Mouse (Mus musculus): ENCODE results near the gene Gdap2. TPM values are rescaled to one million over a fixed set of nuclear protein-coding genes. Genes with fewer than 3 reads are reported as not detected.

Gdap2 gene
- total RNA-seq, 2 experiments from 2014 or later = 5.8 to 5.9 TPM

DNA sequence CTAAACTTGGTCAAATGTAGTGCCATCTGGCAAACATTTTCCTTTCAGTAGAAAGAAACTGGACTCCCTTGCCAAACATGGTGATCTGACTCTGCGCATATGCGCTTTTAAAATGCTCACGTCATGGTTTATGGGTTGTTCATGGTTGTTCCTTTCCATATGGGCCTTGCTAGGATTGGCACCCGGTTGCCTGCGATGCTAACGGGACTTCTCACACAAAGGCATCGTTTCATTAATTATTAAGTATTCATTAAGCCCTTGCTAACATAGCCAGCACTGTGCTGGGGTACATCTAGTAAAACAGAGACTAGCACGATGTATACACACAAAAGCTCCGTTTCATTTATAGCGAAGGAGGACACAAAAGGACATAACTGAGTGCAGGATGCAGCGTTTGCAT is 27.7 kb downstream of the Gdap2 start:
- no peak for DNase-seq
- TF ChIP-seq CTCF (IDR thresholded peaks at IDR 0.05) = no peak
- Histone ChIP-seq H3K4me3 (no peak overlapping the region), H3K27ac (no peak overlapping the region)
- intact Hi-C loops (cut with DNase I) = loop anchor here (5.0 to 10.0 kb wide), 2 partner anchors 295 to 377 kb away; partner anchors contain the start of gene Tent5c

DNA sequence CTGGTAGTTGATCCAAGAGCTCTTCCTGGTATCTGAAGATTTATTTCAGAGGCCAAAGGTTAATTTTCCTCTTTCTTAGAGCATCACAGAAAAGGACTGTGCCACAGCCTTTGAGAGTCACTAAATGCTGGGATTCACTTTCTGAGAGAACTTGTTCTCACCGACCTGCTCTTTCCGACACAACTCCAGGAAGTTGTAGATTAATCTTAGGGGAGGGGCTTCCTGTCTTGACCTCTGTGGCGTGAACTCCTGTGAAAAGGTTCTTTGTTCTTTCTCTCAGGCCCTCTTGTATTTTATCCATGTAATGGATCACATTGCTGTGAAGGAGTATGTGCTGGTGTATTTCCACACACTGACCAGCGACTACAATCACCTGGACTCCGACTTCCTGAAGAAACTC is 32.0 kb downstream of the Gdap2 start:
- intact Hi-C loops (cut with DNase I) = no loop called here
- no peak for TF ChIP-seq CTCF (IDR thresholded peaks at IDR 0.05)
- H3K27ac ChIP-seq = peak overlapping the region; percentile 75
- no peak for DNase-seq
- no peak overlapping the region for H3K4me3 ChIP-seq

DNA sequence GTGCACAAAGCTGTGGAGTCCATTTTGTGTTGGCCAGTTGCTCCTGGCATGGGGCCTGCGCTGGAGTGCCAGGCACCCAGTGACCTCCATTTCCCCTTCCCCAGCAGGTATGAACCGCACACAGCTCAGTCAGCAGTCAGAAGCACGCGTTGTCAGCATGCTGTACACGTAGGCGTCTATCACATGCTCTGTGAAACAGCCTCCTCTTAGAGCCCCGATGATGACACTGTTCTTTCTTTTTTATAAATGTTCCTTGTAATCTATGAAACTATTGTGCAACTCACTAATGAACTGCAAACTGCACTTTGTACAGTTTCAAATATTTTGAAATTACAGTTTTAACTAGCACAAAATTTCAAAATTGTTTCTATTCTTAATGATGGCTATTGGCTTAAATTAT is 39.4 kb downstream of the Gdap2 start:
- H3K4me3 ChIP-seq = no peak overlapping the region
- intact Hi-C loops (cut with DNase I) = no loop called here
- no peak for TF ChIP-seq CTCF (IDR thresholded peaks at IDR 0.05)
- no peak overlapping the region for H3K27ac ChIP-seq
- DNase-seq = no peak

DNA sequence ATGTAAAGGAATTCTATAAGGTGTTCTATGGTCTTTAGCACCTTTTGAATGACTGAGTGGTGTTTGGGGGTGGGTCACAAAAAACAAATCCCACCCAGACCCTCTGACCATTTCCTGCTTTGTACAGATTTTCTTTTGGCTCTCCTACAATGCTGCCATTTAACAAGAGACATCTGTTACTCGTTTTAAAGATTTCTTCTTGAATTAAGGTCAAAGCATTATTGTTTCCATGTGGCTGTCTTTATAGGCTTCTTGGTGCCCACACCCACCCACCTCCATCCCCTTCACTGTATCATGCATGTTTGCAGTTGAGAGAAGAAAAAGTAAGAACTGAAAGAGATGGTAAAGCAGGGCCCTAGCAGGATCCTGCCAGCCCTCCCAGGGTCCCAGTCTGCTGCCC is 44.8 kb downstream of the Gdap2 start:
- intact Hi-C loops (cut with DNase I) = no loop called here
- no peak overlapping the region for H3K4me3 ChIP-seq
- no peak overlapping the region for H3K27ac ChIP-seq
- no peak for DNase-seq
- no peak for TF ChIP-seq CTCF (IDR thresholded peaks at IDR 0.05)

DNA sequence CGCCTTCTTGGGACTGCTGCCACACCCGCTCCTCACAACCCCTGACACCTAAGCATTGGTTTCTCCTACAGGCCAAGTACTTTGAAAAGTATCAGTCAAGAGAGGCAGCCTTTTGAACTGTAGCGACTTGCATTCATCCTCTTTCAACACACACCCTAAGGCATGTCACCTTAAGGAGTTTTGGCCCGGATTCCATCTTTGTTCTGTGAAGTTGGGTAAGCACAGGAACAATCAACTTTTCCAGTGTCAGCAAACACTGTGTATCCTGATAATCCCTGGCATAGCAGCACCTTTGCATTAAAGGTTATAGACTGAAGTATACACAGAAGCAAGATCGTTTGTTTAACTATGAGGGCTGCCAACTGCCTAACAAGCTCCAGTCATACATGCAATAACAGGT is 53.3 kb downstream of the Gdap2 start:
- no peak for DNase-seq
- no peak overlapping the region for H3K27ac ChIP-seq
- H3K4me3 ChIP-seq = no peak overlapping the region
- TF ChIP-seq CTCF (IDR thresholded peaks at IDR 0.05) = no peak
- intact Hi-C loops (cut with DNase I) = no loop called here

DNA sequence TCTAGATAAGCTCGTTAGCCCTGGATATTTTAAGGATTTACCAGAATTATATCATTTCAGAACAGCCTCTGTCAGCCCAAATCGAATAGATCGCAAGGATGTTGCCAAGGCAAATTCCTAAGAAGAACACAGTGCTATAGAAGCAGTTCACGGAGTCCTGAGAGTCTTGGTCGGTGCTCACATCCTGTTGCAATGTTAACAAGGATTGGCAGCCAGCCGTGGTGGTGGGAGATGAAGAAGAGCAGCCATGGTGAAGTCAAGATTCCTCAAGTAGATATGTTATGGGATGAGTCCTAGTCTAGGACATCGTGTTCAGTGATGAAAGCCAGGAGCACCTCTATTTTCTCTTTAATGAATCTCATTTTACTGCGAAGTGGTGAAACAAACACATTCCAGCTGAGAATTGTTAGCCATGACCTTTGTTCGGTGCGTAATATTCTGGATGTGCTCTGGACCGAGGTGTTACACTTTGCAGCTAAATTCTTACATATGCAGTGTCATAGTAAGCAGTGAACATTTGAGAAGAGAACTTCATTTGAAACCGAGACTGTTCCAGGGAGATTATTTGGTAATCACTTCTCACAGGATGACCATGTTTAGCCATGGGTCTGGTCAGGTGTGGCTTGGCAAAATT is 63.3 kb downstream of the Gdap2 start:
- intact Hi-C loops (cut with DNase I) = no loop called here
- no peak overlapping the region for H3K27ac ChIP-seq
- no peak for DNase-seq
- no peak for TF ChIP-seq CTCF (IDR thresholded peaks at IDR 0.05)
- no peak overlapping the region for H3K4me3 ChIP-seq

DNA sequence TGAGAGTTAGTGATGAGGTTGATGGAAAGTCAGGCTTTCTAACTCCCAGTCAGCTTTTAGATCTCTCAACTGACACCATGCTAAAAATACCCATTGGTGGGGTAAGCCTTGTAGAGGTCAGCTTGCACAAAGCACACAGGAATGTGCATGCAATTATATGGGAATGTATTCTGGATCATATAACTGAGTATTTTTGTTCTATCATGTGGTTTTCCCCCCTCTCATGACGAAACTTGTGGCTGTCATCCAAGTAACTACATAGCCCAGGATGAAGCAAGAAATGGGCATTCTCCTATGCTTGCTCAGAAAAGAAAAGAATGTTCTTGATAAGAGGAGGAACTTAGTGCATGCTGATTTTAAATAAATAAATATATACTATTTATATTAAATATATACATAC is 65.3 kb downstream of the Gdap2 start:
- intact Hi-C loops (cut with DNase I) = no loop called here
- H3K27ac ChIP-seq = no peak overlapping the region
- no peak overlapping the region for H3K4me3 ChIP-seq
- TF ChIP-seq CTCF (IDR thresholded peaks at IDR 0.05) = no peak
- no peak for DNase-seq

DNA sequence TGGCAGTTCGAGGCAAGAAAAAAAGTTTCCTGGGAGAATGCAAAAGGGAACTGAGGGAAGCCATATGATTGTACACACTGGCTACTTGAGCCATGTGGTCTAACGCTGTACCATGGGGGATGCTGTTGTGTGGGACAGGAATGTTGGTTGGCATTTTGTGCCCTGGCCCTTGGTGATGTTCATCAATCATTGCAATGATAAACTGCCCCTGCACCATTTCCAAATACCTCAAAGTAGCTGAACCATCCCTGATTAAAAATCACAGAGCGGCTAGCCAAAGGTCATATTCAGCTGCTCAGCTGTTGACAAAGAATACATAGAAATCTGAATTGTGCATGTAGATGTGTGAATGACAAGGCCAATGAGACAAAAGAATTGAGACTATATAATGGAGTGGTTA is 66.8 kb downstream of the Gdap2 start:
- intact Hi-C loops (cut with DNase I) = no loop called here
- no peak for TF ChIP-seq CTCF (IDR thresholded peaks at IDR 0.05)
- no peak for DNase-seq
- no peak overlapping the region for H3K4me3 ChIP-seq
- no peak overlapping the region for H3K27ac ChIP-seq

DNA sequence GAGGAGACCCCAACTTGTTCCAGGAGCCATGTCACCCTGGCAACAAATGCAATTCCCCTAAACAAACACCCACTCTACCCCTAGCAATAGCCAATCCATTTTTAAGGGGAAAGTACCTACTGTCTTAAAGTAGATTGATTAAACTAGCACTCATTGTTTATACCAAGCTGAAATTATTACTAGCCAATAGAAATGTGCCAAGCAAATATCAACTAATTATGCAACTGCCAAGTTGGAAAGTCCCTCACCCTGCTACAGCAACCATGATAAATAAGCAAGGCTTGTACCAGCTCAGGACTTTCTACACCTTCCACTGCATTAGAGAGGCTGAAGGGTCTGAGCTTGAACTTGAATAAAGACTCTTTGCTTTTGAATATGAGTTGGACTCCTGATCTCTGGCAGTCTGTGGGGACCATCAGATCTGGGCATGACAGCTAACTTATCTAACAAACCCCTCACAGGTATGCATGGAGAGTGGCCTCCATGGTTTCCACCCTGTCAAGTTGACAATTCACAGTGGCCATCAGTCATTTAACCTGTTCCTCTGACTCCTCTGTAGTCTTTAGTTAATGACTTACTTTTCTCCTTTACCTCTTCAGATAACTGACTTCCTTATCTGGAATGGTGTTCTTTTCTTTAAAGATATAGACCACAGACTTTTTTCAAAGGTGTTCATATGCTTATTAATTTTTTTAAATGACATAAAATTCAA is 74.7 kb downstream of the Gdap2 start:
- intact Hi-C loops (cut with DNase I) = no loop called here
- DNase-seq = no peak
- TF ChIP-seq CTCF (IDR thresholded peaks at IDR 0.05) = no peak
- Histone ChIP-seq H3K4me3 (no peak overlapping the region), H3K27ac (no peak overlapping the region)

DNA sequence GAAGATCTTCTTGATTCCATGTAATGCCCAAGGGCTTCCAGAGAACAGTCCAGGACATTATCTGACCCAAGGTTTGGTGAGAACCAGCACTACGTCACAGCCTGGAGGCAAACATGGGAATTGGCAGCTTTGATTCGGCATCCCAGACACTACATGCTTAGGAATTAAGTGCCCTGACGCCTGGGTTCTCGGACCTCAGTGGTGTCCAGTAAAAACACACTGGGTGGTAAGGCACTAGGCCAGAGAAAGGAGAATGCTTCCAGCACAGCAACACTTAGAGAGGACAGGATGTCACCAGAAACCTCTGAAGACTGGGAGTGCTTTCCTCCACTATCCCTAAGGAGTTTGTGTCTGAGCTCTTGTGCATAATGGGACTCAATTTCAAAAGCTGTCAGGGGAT is 80.0 kb downstream of the Gdap2 start:
- no peak for DNase-seq
- intact Hi-C loops (cut with DNase I) = no loop called here
- Histone ChIP-seq H3K4me3 (no peak overlapping the region), H3K27ac (no peak overlapping the region)
- no peak for TF ChIP-seq CTCF (IDR thresholded peaks at IDR 0.05)

DNA sequence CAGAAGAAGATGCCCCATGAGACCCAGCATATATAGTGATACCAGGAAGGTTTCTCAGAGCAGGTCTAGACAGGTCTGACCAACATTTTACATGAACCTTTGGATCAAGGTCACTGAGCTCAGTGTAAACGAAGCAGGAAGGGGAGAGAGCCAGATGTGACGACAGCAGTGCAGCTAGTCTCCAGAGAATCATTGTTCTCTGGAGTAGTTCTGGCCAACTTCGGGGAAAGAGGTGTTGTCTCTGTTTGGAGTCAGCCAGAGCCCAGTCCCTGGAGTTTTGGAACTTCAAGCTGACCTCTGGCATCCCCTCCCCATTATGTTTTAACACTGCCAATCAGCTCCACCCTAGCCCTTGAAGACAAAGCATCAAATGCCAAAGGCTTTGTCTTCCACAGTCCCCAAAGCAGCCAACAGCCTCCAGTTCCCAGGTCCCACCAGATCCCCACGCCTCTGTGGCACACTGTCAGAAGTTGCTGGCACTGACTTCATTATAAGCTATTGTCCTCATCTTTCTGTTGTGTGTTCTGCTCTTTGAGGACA is 84.2 kb downstream of the Gdap2 start:
- Histone ChIP-seq H3K27ac (peak overlapping the region; percentile 5; the same call in 1 of the 2 replicates), H3K4me3 (no peak overlapping the region)
- TF ChIP-seq CTCF (IDR thresholded peaks at IDR 0.05) = no peak
- peak; percentile 54 for DNase-seq
- intact Hi-C loops (cut with DNase I) = no loop called here

Other genes with a start within 250 kb of the Gdap2 start
- gene Wdr3, start within 50 bp of the Gdap2 start, total RNA-seq (2021) = 1 to 10 TPM; 9.2 to 9.4 TPM